Mouse (Mus musculus) limb, embryonic 14.5 days (tissue): Measurements from ENCODE around the gene Atf7. TPM values are rescaled to one million over a fixed set of nuclear protein-coding genes. Genes with fewer than 3 reads are reported as not detected.

Experiments used
- ATAC-seq: fragments of 200-750 bp; cut with Nextera tagmentation; 2 replicates; pipeline ENCODE4 v1.8.0; 2017; ENCODE audit warnings: low read depth, moderate number of reproducible peaks, moderate TSS enrichment; ENCODE audit not compliant: low FRiP score
- DNase-seq: peaks from one replicate; pipeline ENCODE4 v3.0.0-alpha.2; 2015; ENCODE audit warnings: low spot score
- H3K27ac ChIP-seq: fragments of 300-500 bp; sonication (generic); replicated peaks from 2 replicates; pipeline ENCODE4 v1.5.1; 2014; ENCODE audit warnings: low read depth, mild to moderate bottlenecking, low read length, moderate library complexity, mixed read lengths
- H3K27me3 ChIP-seq: fragments of 300-500 bp; sonication (generic); 2 replicates; pipeline ENCODE4 v1.6.1; 2014; ENCODE audit warnings: low read length, mixed read lengths; ENCODE audit not compliant: control insufficient read depth, insufficient read depth
- H3K36me3 ChIP-seq: fragments of 300-500 bp; sonication (generic); 2 replicates; pipeline ENCODE4 v1.6.1; 2014; ENCODE audit warnings: mild to moderate bottlenecking, low read length, moderate library complexity, mixed read lengths; ENCODE audit not compliant: control insufficient read depth, insufficient read depth
- H3K4me1 ChIP-seq: fragments of 300-500 bp; sonication (generic); 2 replicates; pipeline ENCODE4 v1.6.1; 2014; ENCODE audit warnings: antibody characterized with exemption, low read length, mixed read lengths; ENCODE audit not compliant: control insufficient read depth, insufficient read depth
- H3K4me2 ChIP-seq: fragments of 300-500 bp; sonication (generic); replicated peaks from 2 replicates; pipeline ENCODE4 v1.6.1; 2014; ENCODE audit warnings: low read depth, mild to moderate bottlenecking, low read length, moderate library complexity; ENCODE audit not compliant: severe bottlenecking
- H3K4me3 ChIP-seq: fragments of 300-500 bp; sonication (generic); replicated peaks from 2 replicates; pipeline ENCODE4 v1.5.1; 2014; ENCODE audit warnings: low read length
- H3K9ac ChIP-seq: fragments of 300-500 bp; sonication (generic); 2 replicates; pipeline ENCODE4 v1.6.1; 2014; ENCODE audit warnings: mild to moderate bottlenecking, low read depth, low read length, moderate library complexity; ENCODE audit not compliant: severe bottlenecking
- H3K9me3 ChIP-seq: fragments of 300-500 bp; sonication (generic); 2 replicates; pipeline ENCODE4 v1.6.1; 2016; ENCODE audit warnings: low read length; ENCODE audit not compliant: control insufficient read depth
- POLR2A ChIP-seq: fragments of 200-500 bp; IDR thresholded peaks from 2 replicates; pipeline ENCODE4 v1.8.0; 2012; ENCODE audit warnings: inconsistent platforms, mild to moderate bottlenecking, moderate library complexity, borderline replicate concordance; ENCODE audit not compliant: insufficient read depth, insufficient read length; ENCODE audit errors: extremely low read depth
- WGBS: fragments of 180-500 bp; shearing (Covaris S2); extraction: QIAGEN DNeasy Blood & Tissue Kit; methylation state at CpG from one replicate; pipeline ENCODE4 v1.1.7; 2014; 5-methylcytosine and 5-hydroxymethylcytosine counted together
- polyA plus RNA-seq, 2 experiments: library from polyadenylated mRNA; depleted of rRNA in 1 of 2; stranded (reverse) in 1 of 2; unstranded in 1 of 2; fragments of >200 nt; fragmentation: Nextera tagmentation in 1 of 2; extraction: Ambion mirVana in 1 of 2; gene quantifications; 2 replicates each; pipeline versions ENCODE4 v1.2.1 to v1.2.3; 2012 to 2014

Gene Atf7
- polyA plus RNA-seq, 2 experiments, result 50.7 to 110 TPM

- Histone ChIP-seq H3K4me1 (no peaks in the 10 kb centered on the region), H3K27me3 (no peaks in the 10 kb centered on the region), H3K36me3 (peaks cover 6% of the 10 kb centered on the region; the same call in 1 of the 2 replicates), H3K9ac (no peak overlapping the region), H3K4me2 (no peak overlapping the region), H3K27ac (no peak overlapping the region), H3K9me3 (no peaks in the 10 kb centered on the region), H3K4me3 (no peak overlapping the region)
- no peak for DNase-seq
- no peak for ATAC-seq
- 87% methylated on average over 2 of the region's 2 CpGs for WGBS
- no peak for TF ChIP-seq POLR2A
These were observed 57.4 kb downstream of the Atf7 start for GRCm38 (mm10) chr15:102567849-102568248.

DNA sequence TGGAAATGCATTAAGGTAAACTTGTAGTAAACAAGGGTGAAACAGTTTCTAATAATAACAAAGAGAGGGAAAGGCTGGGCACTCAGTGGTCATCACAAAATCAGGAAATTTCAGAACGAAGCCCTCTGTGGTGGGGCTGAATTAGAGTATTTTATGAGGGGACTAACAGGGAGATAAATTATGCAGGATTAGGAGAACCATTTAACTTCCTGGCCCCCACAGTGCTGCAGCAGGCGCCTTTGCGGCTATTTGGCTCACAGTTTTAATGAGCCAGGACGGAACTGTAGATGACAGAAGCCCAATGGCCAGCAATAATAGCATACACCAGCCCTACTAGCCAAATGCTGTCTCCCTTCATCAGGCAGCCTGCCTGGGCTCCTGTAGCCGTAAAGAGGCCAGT lies 61.6 kb downstream of the Atf7 start:
- Histone ChIP-seq H3K4me2 (no peak overlapping the region), H3K9ac (no peak overlapping the region), H3K4me1 (no peaks in the 10 kb centered on the region), H3K9me3 (no peaks in the 10 kb centered on the region), H3K36me3 (peaks cover 22% of the 10 kb centered on the region), H3K4me3 (no peak overlapping the region), H3K27ac (no peak overlapping the region), H3K27me3 (no peaks in the 10 kb centered on the region)
- TF ChIP-seq POLR2A, result no peak
- ATAC-seq, result no peak
- WGBS, result 54% methylated on average over 5 of the region's 5 CpGs
- no peak for DNase-seq

- Histone ChIP-seq H3K36me3 (peaks cover 22% of the 10 kb centered on the region), H3K4me2 (no peak overlapping the region), H3K27ac (no peak overlapping the region), H3K27me3 (no peaks in the 10 kb centered on the region), H3K9me3 (no peaks in the 10 kb centered on the region), H3K9ac (no peak overlapping the region), H3K4me3 (no peak overlapping the region), H3K4me1 (no peaks in the 10 kb centered on the region)
- WGBS, result 51% methylated on average over 3 of the region's 3 CpGs
- ATAC-seq (no peak), DNase-seq (no peak)
- no peak for TF ChIP-seq POLR2A
These were observed 62.2 kb downstream of the Atf7 start for GRCm38 (mm10) chr15:102563061-102563460.

GRCm38 (mm10) chr15:102562491-102562890 lies 62.8 kb downstream of the Atf7 start:
- no peak for TF ChIP-seq POLR2A
- Histone ChIP-seq H3K27ac (no peak overlapping the region), H3K36me3 (peaks cover 22% of the 10 kb centered on the region), H3K4me1 (no peaks in the 10 kb centered on the region), H3K27me3 (no peaks in the 10 kb centered on the region), H3K9ac (no peak overlapping the region), H3K4me2 (no peak overlapping the region), H3K9me3 (no peaks in the 10 kb centered on the region), H3K4me3 (no peak overlapping the region)
- no peak for DNase-seq
- no peak for ATAC-seq
- WGBS, result 87% methylated on average over 1 of the region's 1 CpGs

DNA sequence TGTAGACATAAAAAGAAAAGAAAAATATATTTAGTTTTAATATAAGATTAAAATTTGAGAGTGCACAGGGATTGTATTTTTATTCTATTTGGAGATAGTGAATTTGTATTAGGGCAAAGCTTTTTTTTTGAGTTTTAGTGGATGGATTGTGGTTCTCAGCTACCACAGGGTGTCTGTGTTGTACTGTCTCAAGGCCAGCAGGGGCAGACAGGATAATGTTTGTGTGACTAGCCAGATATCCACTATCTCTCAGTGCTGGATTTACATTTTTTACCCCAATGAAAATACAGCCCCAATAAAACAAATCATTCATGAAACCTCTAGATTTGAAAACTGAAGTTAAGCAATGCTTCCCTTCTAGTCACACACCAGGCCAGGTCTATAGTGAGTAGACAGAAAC lies 67.7 kb downstream of the Atf7 start:
- no peak for DNase-seq
- H3K27ac ChIP-seq, result no peak overlapping the region
- no peak overlapping the region for H3K4me2 ChIP-seq
- ATAC-seq, result no peak
- no peaks in the 10 kb centered on the region for H3K9me3 ChIP-seq
- H3K4me1 ChIP-seq, result no peaks in the 10 kb centered on the region
- no peak overlapping the region for H3K9ac ChIP-seq
- H3K36me3 ChIP-seq, result peaks cover 66% of the 10 kb centered on the region
- H3K27me3 ChIP-seq, result no peaks in the 10 kb centered on the region
- no peak overlapping the region for H3K4me3 ChIP-seq
- no peak for TF ChIP-seq POLR2A

DNA sequence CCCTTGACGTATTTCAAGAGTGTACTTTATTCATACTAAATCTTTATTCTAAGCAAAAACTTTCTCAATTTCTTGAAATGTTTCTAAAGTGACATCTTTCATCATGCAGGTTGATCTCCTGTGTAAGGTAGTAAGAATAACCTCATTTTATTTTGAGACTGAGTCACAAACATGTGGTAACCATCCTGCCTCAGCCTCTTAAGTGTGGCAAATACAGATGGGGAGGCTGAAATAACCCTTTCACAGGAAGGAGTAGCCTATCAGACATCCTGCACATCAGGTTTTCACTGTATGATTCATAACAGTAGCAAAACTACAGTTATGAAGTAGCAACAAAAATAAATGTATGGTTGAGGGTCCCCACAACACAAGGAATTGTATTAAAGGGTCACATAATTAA lies 69.7 kb downstream of the Atf7 start:
- no peak for TF ChIP-seq POLR2A
- Histone ChIP-seq H3K4me1 (no peaks in the 10 kb centered on the region), H3K27me3 (no peaks in the 10 kb centered on the region), H3K4me2 (no peak overlapping the region), H3K9me3 (no peaks in the 10 kb centered on the region), H3K36me3 (peaks cover 72% of the 10 kb centered on the region), H3K9ac (no peak overlapping the region), H3K27ac (no peak overlapping the region), H3K4me3 (no peak overlapping the region)
- WGBS, result 94% methylated on average over 1 of the region's 1 CpGs
- DNase-seq, result no peak
- ATAC-seq, result no peak
